Mouse (Mus musculus) intestine, embryonic 15.5 days (tissue): ENCODE results near the gene Tnrc6c. TPM values are rescaled to one million over a fixed set of nuclear protein-coding genes. Genes with fewer than 3 reads are reported as not detected.

Experiments
- ATAC-seq: fragments of 200-750 bp; cut with Nextera tagmentation; 2 replicates; pipeline ENCODE4 v1.8.0; 2017; ENCODE audit warnings: moderate TSS enrichment, moderate library complexity
- H3K27ac ChIP-seq: fragments of 300-500 bp; sonication (generic); 2 replicates; pipeline ENCODE4 v1.5.1; 2015; ENCODE audit warnings: mild to moderate bottlenecking, inconsistent platforms
- H3K27me3 ChIP-seq: fragments of 300-500 bp; sonication (generic); replicated peaks from 2 replicates; pipeline ENCODE4 v1.6.1; 2015; ENCODE audit warnings: inconsistent platforms
- H3K36me3 ChIP-seq: fragments of 300-500 bp; sonication (generic); 2 replicates; pipeline ENCODE4 v1.6.1; 2015; ENCODE audit warnings: inconsistent platforms
- H3K4me1 ChIP-seq: fragments of 300-500 bp; sonication (generic); replicated peaks from 2 replicates; pipeline ENCODE4 v1.6.1; 2015; ENCODE audit warnings: inconsistent platforms
- H3K4me2 ChIP-seq: fragments of 300-500 bp; sonication (generic); replicated peaks from 2 replicates; pipeline ENCODE4 v1.6.1; 2015; ENCODE audit warnings: mild to moderate bottlenecking, inconsistent platforms
- H3K4me3 ChIP-seq: fragments of 300-500 bp; sonication (generic); replicated peaks from 2 replicates; pipeline ENCODE4 v1.5.1; 2015; ENCODE audit warnings: inconsistent platforms
- H3K9ac ChIP-seq: fragments of 300-500 bp; sonication (generic); 2 replicates; pipeline ENCODE4 v1.6.1; 2015; ENCODE audit warnings: inconsistent platforms
- H3K9me3 ChIP-seq: fragments of 300-500 bp; sonication (generic); 2 replicates; pipeline ENCODE4 v1.6.1; 2016; ENCODE audit warnings: inconsistent platforms
- WGBS: fragments of 180-500 bp; shearing (Covaris S2); methylation state at CpG from one replicate; pipeline ENCODE4 v1.1.7; 2015; 5-methylcytosine and 5-hydroxymethylcytosine counted together
- polyA plus RNA-seq: library from polyadenylated mRNA; unstranded; fragments of >200 nt; fragmentation: Nextera tagmentation; extraction: Ambion mirVana; gene quantifications from 2 replicates; pipeline ENCODE4 v1.2.1, GENCODE M21; 2015

Gene Tnrc6c
- polyA plus RNA-seq, 1 experiment from 2014 or later = 9.6 TPM

DNA sequence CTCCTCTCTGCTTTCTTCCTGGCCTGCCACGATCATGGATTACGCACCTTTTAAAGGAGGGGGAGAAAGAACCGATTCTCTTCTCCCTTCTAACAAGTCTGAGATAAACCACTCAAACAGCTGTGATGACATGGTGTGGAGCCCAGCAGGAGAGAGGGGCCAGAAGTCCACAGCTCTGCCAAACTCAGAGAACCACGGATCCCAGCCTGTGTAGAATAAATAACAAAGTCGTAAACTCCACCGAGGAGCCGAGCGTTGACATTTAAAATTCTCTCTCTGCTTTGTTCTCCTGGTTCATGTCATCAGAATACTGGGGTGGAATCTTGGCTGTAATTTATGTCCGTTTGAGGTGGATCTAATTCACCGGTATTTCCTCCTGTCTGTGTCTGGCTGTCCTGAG is 34.5 kb upstream of the Tnrc6c start:
- peak overlapping the region; percentile 46 for H3K27ac ChIP-seq
- peak; percentile 57; the same call in 1 of the 2 replicates for ATAC-seq

DNA sequence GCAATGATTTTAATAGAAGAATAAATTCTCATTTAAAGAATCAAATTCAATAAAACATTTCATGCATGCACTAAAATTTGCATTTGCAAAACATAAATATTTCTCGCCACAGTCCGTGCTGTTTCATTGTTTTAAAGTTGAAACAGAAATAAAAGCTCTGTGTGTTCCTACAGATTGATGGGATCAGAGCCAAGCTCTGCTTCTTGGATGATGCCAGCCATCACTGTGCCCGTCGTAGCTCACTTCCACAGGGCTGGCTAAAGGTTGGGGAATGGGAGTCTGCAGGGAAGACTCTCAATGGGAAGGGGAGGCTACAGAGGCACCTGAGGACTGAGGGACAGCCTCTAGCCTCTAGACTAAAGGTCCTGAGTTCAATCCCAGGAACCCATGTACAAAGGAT is 28.9 kb upstream of the Tnrc6c start:
- Histone ChIP-seq H3K27me3 (peaks cover 14% of the 10 kb centered on the region), H3K9me3 (no peaks in the 10 kb centered on the region), H3K4me1 (peaks cover 16% of the 10 kb centered on the region), H3K27ac (no peak overlapping the region), H3K4me2 (no peak overlapping the region), H3K9ac (no peak overlapping the region), H3K4me3 (no peak overlapping the region), H3K36me3 (no peaks in the 10 kb centered on the region)
- WGBS = 69% methylated on average over 4 of the region's 4 CpGs
- ATAC-seq = no peak

More for the DNA sequence above, 34.5 kb upstream of the Tnrc6c start:
- Histone ChIP-seq H3K4me1 (peaks cover 31% of the 10 kb centered on the region), H3K4me3 (no peak overlapping the region), H3K9ac (no peak overlapping the region), H3K9me3 (no peaks in the 10 kb centered on the region), H3K36me3 (no peaks in the 10 kb centered on the region), H3K4me2 (no peak overlapping the region), H3K27me3 (peaks cover 18% of the 10 kb centered on the region; the same call in 1 of the 2 replicates)
- 18% methylated on average over 10 of the region's 10 CpGs for WGBS

DNA sequence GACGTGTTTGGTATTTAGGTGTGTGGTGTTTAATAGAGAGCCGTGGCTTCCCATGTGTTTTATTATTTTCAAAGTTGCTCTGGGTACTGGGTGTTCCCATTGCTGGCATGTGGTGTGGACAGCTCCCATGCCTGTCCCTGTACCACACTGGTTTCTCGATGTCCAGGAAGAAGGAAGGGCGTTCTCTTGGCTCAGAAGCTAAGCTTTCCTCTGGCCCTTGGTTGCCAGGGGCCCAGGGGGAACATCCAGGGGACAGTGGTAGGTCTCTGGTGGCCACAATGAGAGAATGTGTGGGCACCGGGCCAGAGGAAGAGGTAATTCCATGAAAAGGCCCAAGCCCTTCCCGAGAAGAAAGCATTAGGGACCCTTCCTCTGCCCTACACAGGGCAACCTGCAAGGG is 27.5 kb upstream of the Tnrc6c start:
- Histone ChIP-seq H3K4me1 (peaks cover 13% of the 10 kb centered on the region), H3K9ac (no peak overlapping the region), H3K27me3 (peaks cover 14% of the 10 kb centered on the region), H3K36me3 (no peaks in the 10 kb centered on the region), H3K4me3 (no peak overlapping the region), H3K4me2 (no peak overlapping the region), H3K27ac (no peak overlapping the region), H3K9me3 (no peaks in the 10 kb centered on the region)
- WGBS = 67% methylated on average over 6 of the region's 6 CpGs
- ATAC-seq = no peak

DNA sequence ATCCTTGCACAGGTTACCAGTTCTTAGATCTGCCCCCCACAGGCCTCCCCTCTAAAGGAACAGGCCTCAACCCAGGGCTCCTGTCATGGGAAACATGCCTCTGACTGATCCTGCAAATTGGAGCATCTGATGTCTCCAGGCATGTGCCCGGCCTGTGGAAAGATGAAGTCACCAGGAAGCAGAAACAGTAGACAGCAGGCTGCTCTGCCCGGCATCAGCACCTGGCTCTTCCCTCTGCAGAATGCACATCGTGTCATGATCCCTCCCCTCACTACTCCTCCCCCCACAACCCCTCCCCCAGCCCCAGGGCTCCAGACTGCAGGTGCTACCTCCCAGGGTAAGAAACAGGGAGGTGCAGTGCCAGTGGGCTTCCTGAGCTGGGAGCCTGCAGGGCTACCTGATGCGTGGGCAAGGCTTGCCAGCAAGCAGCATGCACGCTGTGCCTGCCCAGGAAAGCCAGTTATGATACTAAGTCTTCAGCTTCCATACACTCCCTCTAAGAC is 27.0 kb upstream of the Tnrc6c start:
- ATAC-seq = no peak
- Histone ChIP-seq H3K9me3 (no peaks in the 10 kb centered on the region), H3K4me1 (peaks cover 13% of the 10 kb centered on the region), H3K27ac (no peak overlapping the region), H3K36me3 (no peaks in the 10 kb centered on the region), H3K4me2 (no peak overlapping the region), H3K27me3 (peaks cover 14% of the 10 kb centered on the region), H3K4me3 (no peak overlapping the region), H3K9ac (no peak overlapping the region)
- WGBS = 29% methylated on average over 5 of the region's 5 CpGs

DNA sequence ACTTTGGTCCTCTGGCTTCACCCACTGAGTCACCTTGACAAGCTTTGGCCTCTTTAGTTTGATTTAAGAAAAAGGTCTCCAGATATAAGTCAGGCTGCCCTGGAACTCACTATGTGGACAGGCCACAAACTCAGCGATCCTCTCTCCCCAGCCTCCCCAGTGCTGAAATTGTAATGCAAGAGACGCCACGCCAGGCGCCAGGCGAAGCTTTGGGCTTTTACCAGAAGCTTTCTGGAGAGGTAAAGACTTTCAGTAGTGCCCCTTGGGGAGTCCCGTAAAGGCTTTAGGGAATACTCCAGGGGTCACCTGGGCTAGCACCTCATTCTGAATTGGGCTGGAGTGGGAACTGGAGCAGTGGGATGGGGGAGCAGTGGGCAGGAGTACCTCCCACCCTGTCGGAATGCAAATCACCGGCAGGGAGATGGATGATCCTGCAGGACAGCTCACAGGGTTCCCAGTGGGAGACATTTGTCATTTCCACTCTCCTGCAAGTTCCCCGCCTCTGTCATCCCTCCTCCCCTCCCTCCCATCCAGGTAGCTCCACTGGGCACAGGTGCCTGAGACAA is 26.3 kb upstream of the Tnrc6c start:
- no peak for ATAC-seq
- no peak overlapping the region for H3K9ac ChIP-seq
- H3K4me2 ChIP-seq = no peak overlapping the region
- H3K27ac ChIP-seq = peak overlapping the region; percentile 56; the same call in 1 of the 2 replicates
- H3K36me3 ChIP-seq = no peaks in the 10 kb centered on the region
- H3K27me3 ChIP-seq = peaks cover 14% of the 10 kb centered on the region
- H3K4me3 ChIP-seq = no peak overlapping the region
- peaks cover 13% of the 10 kb centered on the region for H3K4me1 ChIP-seq
- 26% methylated on average over 9 of the region's 9 CpGs for WGBS
- H3K9me3 ChIP-seq = no peaks in the 10 kb centered on the region

DNA sequence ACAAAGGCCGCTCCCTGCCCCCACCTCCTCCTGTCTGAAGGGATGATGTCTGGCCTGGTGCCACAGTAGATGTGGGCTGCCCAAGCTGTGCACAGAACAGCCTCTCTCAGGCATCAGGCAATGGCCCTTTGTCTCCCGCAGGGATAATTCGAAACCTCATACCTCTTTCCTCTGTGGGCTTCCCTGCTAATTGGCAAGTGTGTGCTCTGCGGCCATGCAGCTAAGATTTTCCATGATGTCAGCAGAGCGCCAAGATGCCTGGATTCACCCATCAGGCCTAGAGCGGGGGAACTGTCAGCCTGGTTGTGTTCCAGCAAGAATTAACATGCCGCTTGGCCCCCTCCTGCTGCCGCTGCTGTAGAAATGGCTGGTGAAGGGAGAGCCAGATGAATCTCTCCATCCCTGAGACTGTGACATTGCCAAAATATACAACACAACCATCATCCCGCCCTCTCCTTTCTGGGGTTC is 25.7 kb upstream of the Tnrc6c start:
- Histone ChIP-seq H3K4me3 (no peak overlapping the region), H3K36me3 (no peaks in the 10 kb centered on the region), H3K4me1 (peaks cover 13% of the 10 kb centered on the region), H3K9ac (no peak overlapping the region), H3K27ac (peak overlapping the region; percentile 56; the same call in 1 of the 2 replicates), H3K4me2 (no peak overlapping the region), H3K9me3 (no peaks in the 10 kb centered on the region), H3K27me3 (peaks cover 14% of the 10 kb centered on the region)
- 14% methylated on average over 9 of the region's 9 CpGs for WGBS
- ATAC-seq = peak; percentile 51; the same call in 1 of the 2 replicates

DNA sequence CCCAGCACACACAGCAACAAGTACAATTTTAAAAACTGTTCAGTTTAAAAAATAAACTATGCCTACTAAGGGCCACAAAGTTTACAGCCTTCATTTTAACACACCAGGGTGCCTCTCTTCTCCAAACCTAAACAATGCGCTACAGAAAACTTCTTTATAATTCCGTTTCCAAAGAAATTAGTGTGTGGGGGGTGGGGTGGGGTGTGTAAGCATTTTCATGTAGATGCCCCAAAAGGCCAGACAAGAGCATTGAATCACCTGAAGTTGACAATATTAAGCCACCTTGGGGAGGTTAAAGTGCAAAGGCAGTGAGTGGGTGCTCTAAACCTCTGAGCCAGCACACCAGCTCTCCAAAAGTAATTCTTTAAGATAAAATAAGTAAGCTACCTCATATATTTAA is 24.2 kb upstream of the Tnrc6c start:
- Histone ChIP-seq H3K36me3 (no peaks in the 10 kb centered on the region), H3K4me3 (no peak overlapping the region), H3K27ac (no peak overlapping the region), H3K9me3 (no peaks in the 10 kb centered on the region), H3K4me1 (peaks cover 13% of the 10 kb centered on the region), H3K27me3 (peaks cover 14% of the 10 kb centered on the region), H3K9ac (no peak overlapping the region), H3K4me2 (no peak overlapping the region)
- ATAC-seq = no peak
- 79% methylated on average over 2 of the region's 2 CpGs for WGBS

DNA sequence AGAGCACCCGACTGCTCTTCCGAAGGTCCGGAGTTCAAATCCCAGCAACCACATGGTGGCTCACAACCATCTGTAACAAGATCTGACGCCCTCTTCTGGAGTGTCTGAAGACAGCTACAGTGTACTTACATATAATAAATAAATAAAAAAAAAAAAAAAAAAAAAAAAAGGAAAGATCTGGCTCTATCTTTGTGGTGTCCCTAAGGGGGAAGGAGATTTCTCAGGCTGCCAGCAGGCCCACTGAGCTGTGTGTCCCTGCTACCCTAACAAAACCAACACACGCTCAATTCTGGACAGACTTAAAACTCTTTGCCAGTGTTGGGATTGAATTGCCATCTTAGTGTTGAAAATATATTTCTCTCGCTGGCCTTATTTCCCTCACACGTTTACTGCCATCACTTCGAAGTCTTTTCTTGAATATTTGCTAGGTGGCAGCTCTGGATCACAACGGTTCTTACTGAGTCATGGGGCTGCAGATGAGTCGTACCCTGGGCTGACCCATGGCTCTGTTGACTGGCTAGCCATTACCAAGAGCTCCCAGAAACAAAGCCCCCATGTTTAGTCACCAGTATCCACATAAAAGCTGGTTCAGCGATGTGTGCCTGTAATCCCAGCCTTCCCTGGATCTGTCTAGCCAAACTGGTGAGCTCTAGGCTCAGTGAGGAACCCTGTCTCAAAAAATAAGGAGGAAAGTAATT is 23.1 kb upstream of the Tnrc6c start:
- no peak overlapping the region for H3K4me2 ChIP-seq
- no peaks in the 10 kb centered on the region for H3K9me3 ChIP-seq
- WGBS = 92% methylated on average over 10 of the region's 11 CpGs
- peaks cover 14% of the 10 kb centered on the region for H3K27me3 ChIP-seq
- ATAC-seq = no peak
- no peak overlapping the region for H3K9ac ChIP-seq
- H3K4me1 ChIP-seq = peaks cover 13% of the 10 kb centered on the region
- H3K27ac ChIP-seq = no peak overlapping the region
- no peak overlapping the region for H3K4me3 ChIP-seq
- no peaks in the 10 kb centered on the region for H3K36me3 ChIP-seq

DNA sequence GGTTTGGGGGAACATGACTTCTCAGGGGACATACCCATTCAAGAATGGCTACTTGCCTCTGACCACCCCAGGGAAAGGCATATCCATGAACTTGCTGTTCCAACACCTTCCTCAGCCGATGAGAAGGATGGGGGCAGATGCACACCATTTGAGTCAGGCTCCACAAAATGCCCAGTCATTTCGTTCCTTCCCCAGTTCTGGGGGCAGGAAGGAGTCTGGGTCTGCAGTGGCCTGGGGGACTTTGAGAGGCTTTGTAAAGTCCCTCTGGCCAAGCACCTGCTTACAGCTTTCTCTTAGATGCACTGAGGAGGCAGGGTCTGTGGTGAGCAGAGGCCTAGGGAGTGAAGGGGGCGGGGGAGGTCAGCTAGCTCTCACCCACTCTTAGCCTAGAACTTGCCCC is 20.8 kb upstream of the Tnrc6c start:
- no peaks in the 10 kb centered on the region for H3K36me3 ChIP-seq
- H3K4me3 ChIP-seq = no peak overlapping the region
- WGBS = 85% methylated on average over 3 of the region's 3 CpGs
- no peak overlapping the region for H3K27ac ChIP-seq
- peaks cover 5% of the 10 kb centered on the region for H3K4me1 ChIP-seq
- ATAC-seq = no peak
- no peaks in the 10 kb centered on the region for H3K9me3 ChIP-seq
- no peak overlapping the region for H3K9ac ChIP-seq
- no peak overlapping the region for H3K4me2 ChIP-seq
- H3K27me3 ChIP-seq = peaks cover 5% of the 10 kb centered on the region

DNA sequence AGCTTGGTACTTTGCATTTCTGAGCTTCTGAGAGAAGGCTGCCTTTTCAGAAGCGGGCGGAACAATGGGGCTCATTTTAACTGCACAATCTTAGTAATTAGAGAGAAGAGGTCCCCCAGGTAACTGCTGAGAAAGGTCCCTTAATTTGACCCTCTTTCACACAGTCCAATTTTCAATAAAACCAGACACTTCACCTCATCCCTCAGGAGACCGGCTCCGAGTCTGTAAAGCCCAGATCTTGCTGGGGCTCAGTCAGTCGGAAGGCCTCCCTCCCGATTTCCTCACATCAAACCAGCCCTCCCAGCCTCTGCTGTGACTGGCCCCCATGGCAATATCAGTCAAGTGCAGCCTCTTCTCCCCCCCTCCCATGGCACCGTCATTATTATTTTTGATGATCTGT is 15.7 kb upstream of the Tnrc6c start:
- no peaks in the 10 kb centered on the region for H3K27me3 ChIP-seq
- no peaks in the 10 kb centered on the region for H3K9me3 ChIP-seq
- H3K4me3 ChIP-seq = no peak overlapping the region
- no peak overlapping the region for H3K27ac ChIP-seq
- no peaks in the 10 kb centered on the region for H3K36me3 ChIP-seq
- no peak overlapping the region for H3K4me2 ChIP-seq
- H3K9ac ChIP-seq = no peak overlapping the region
- no peak for ATAC-seq
- WGBS = 58% methylated on average over 7 of the region's 7 CpGs
- H3K4me1 ChIP-seq = no peaks in the 10 kb centered on the region

DNA sequence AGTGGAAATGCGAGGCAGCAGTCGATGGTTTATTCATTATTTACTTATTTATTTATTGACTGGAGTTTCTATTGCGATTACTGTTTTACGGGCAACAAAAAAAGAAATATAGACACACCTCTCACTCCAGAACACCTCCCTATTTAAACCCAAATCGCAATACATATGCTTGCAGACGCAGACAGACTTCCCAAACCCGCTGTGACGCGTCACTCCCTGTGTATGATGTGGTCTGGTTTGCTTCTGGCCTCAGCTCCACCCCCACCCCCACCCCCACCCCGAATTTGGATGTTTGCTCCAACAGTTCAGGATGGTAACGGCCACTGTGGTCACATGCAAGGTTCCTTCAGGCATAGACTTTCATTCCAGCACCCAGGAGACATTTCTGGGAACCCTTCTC is 15.3 kb upstream of the Tnrc6c start:
- ATAC-seq = no peak
- Histone ChIP-seq H3K36me3 (no peaks in the 10 kb centered on the region), H3K9ac (no peak overlapping the region), H3K27ac (no peak overlapping the region), H3K4me3 (no peak overlapping the region), H3K4me1 (no peaks in the 10 kb centered on the region), H3K9me3 (no peaks in the 10 kb centered on the region), H3K27me3 (no peaks in the 10 kb centered on the region), H3K4me2 (no peak overlapping the region)
- WGBS = 52% methylated on average over 11 of the region's 11 CpGs

DNA sequence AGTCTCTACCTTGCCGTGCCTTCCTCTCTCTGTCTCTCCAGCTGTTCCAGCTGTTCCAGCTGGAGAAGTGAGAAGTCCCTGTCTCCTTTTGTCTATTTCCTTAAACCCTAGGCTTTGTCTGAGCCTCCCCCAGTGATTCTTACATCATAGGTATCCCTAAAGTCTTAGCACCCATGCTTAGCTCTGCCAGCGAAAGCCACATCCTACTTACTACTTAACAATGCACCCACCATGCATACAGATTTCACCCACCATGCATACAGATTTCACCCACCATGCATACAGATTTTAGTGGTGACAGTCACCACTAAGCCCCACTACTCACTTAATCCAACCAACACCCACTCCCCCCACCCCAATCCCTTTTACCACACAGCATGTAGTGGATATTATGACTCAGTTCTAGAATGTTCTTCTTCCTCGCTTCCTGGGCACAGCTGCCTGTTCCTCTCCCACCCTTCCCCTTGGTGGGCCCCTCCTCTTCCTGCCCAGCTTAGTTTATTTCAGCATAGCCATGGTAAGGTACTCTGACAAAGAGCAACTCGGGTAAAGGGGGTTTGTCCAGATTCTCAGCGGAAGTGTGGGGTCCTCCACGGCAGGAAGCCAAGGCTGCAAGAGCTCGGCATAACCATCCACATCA is 14.6 kb upstream of the Tnrc6c start:
- no peak for ATAC-seq
- no peak overlapping the region for H3K9ac ChIP-seq
- no peaks in the 10 kb centered on the region for H3K9me3 ChIP-seq
- no peak overlapping the region for H3K4me2 ChIP-seq
- H3K4me3 ChIP-seq = no peak overlapping the region
- H3K36me3 ChIP-seq = no peaks in the 10 kb centered on the region
- H3K27me3 ChIP-seq = no peaks in the 10 kb centered on the region
- WGBS = 66% methylated on average over 7 of the region's 7 CpGs
- no peak overlapping the region for H3K27ac ChIP-seq
- no peaks in the 10 kb centered on the region for H3K4me1 ChIP-seq
